Mouse (Mus musculus) lung, postnatal 0 days (tissue): ENCODE results near the gene Zcchc14.

Experiments used
- CTCF ChIP-seq: IDR thresholded peaks from 2 replicates; pipeline ENCODE4 v1.5.1; 2016; ENCODE audit warnings: antibody characterized with exemption, mild to moderate bottlenecking
- EP300 ChIP-seq: IDR thresholded peaks from 2 replicates; pipeline ENCODE4 v1.6.1; 2016; ENCODE audit warnings: antibody characterized with exemption, mild to moderate bottlenecking, control low read depth

DNA sequence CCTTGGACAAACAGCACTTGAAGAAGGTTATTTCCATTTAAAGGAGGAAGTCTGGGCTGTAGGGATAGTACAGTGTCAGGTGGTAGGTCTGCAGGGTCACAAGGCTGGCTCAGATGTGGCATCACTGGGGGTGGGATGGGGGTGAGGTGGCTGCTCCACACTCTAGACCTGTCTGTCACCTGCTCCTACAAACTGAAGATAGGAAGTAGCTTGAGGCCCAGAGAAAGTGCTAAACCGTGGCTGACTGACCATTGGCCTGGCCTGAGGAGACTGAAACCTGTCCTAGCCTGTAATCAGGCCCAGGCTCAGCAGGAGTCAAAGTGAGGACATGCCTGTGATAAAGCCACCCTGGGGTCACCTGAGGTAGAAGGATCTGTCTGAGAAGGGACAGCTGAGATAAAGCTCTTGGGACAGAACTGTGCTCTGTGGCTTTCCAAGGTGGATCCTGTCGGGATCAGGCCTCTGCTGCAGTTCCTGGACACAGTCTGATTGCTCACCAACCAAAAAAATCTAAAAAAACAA lies 63.4 kb downstream of the Zcchc14 start:
- TF ChIP-seq CTCF (no peak), EP300 (no peak)
